Mouse (Mus musculus) myocyte (in vitro differentiated cells): Measurements from ENCODE around the gene Hoga1. TPM values are rescaled to one million over a fixed set of nuclear protein-coding genes. Genes with fewer than 3 reads are reported as not detected.

Source experiments
- H3K27me3 ChIP-seq: one replicate; pipeline ENCODE4 v1.6.1; 2011; ENCODE audit not compliant: control insufficient read depth, insufficient read depth, insufficient read length
- H3K36me3 ChIP-seq: one replicate; pipeline ENCODE4 v1.6.1; 2011; ENCODE audit not compliant: control insufficient read depth, insufficient read depth
- H3K4me2 ChIP-seq: one replicate; pipeline ENCODE4 v1.6.1; 2011; ENCODE audit warnings: low read depth, control low read depth
- H3K4me3 ChIP-seq: one replicate; pipeline ENCODE4 v1.5.1; 2011; ENCODE audit warnings: mild to moderate bottlenecking, control low read depth, moderate library complexity
- H3K79me2 ChIP-seq: one replicate; pipeline ENCODE4 v1.6.1; 2011; ENCODE audit not compliant: control insufficient read depth, insufficient read depth
- H3ac ChIP-seq: one replicate; pipeline ENCODE4 v1.6.1; 2011; ENCODE audit not compliant: control insufficient read depth, insufficient read length
- CEBPB ChIP-seq: IDR thresholded peaks from 2 replicates; pipeline ENCODE4 v1.6.1; 2011; ENCODE audit warnings: mild to moderate bottlenecking, moderate library complexity; ENCODE audit not compliant: poor library complexity, insufficient read depth, severe bottlenecking
- E2F4 ChIP-seq: IDR thresholded peaks from one replicate; pipeline ENCODE4 v1.6.1; 2011; ENCODE audit warnings: mild to moderate bottlenecking, control low read depth, moderate library complexity; ENCODE audit not compliant: insufficient read depth
- MAX ChIP-seq: IDR thresholded peaks from one replicate; pipeline ENCODE4 v1.6.1; 2011; ENCODE audit warnings: low read depth, mild to moderate bottlenecking, control low read depth
- MYOD1 ChIP-seq, 3 experiments: IDR thresholded peaks; one replicate each; pipeline ENCODE4 v1.6.1; 2011; ENCODE audit warnings: control low read depth in 2 of 3, low read depth in 2 of 3, mild to moderate bottlenecking in 2 of 3, moderate library complexity in 1 of 3; ENCODE audit not compliant: insufficient read length in 2 of 3, control insufficient read depth in 1 of 3
- MYOG ChIP-seq, 3 experiments: IDR thresholded peaks; one replicate each; pipeline ENCODE4 v1.6.1; 2011; ENCODE audit warnings: control low read depth in 2 of 3, low read depth in 2 of 3, mild to moderate bottlenecking in 2 of 3; ENCODE audit not compliant: insufficient read length in 2 of 3, control insufficient read depth in 1 of 3, insufficient read depth in 1 of 3
- POLR2A ChIP-seq: IDR thresholded peaks from one replicate; pipeline ENCODE4 v1.6.1; 2011; ENCODE audit warnings: low read depth, mild to moderate bottlenecking, control low read depth, moderate library complexity; ENCODE audit not compliant: insufficient read length
- POLR2AphosphoS2 ChIP-seq: IDR thresholded peaks from one replicate; pipeline ENCODE4 v1.6.1; 2011; ENCODE audit warnings: low read depth, control low read depth; ENCODE audit not compliant: insufficient read length
- REST ChIP-seq: IDR thresholded peaks from one replicate; pipeline ENCODE4 v1.6.1; 2011; ENCODE audit warnings: mild to moderate bottlenecking, control low read depth, moderate library complexity; ENCODE audit not compliant: insufficient read depth, insufficient read length
- SRF ChIP-seq: IDR thresholded peaks from one replicate; pipeline ENCODE4 v1.6.1; 2011; ENCODE audit warnings: low read depth; ENCODE audit not compliant: control insufficient read depth, insufficient read length
- TCF12 ChIP-seq: IDR thresholded peaks from one replicate; pipeline ENCODE4 v1.6.1; 2011; ENCODE audit warnings: mild to moderate bottlenecking, control low read depth; ENCODE audit not compliant: poor library complexity, insufficient read depth, severe bottlenecking
- TCF3 ChIP-seq: IDR thresholded peaks from one replicate; pipeline ENCODE4 v1.6.1; 2011; ENCODE audit warnings: low read depth, control low read depth; ENCODE audit not compliant: insufficient read length
- USF1 ChIP-seq: IDR thresholded peaks from one replicate; pipeline ENCODE4 v1.6.1; 2011; ENCODE audit warnings: low read depth, mild to moderate bottlenecking, control low read depth, moderate library complexity
- polyA plus RNA-seq: library from polyadenylated mRNA; unstranded; fragments of >200 nt; fragmentation: generic; extraction: Trizol; gene quantifications from one replicate; pipeline ENCODE4 v1.2.1, GENCODE M21; 2012; ENCODE audit warnings: missing spikeins

Gene Hoga1
- polyA plus RNA-seq, 1 experiment = 2.4 TPM

DNA sequence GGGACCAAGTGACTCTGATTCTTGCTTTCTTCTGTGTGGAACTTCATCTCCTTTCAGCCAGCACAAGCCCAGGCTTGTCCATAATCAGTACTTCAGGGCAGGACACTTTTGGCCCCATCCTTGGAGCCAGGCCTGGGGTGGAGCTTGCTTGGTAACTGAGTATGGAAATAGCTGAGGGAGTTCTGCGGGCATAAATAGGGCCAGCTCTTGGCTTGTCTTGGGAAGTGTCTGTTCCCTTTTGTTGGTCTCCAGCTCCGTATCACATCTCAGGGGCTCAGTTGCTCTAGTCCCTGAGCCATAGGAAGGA is 22.9 kb upstream of the Hoga1 start:
- no peaks in the 10 kb centered on the region for H3K36me3 ChIP-seq
- TF ChIP-seq SRF (no peak), USF1 (no peak), REST (no peak), MAX (no peak), CEBPB (no peak), TCF3 (no peak), POLR2AphosphoS2 (no peak), POLR2A (no peak), TCF12 (no peak), MYOD1 (IDR thresholded peaks at IDR 0.05; ENCODE audit: control insufficient read depth in 1 of 3, insufficient read length in 2 of 3, low read depth in 2 of 3) (no peak), MYOG (IDR thresholded peaks at IDR 0.05; ENCODE audit: control insufficient read depth in 1 of 3, insufficient read depth in 1 of 3, insufficient read length in 2 of 3, low read depth in 2 of 3) (no peak), E2F4 (no peak)

GRCm38 (mm10) chr19:42026158-42026557 is 19.3 kb upstream of the Hoga1 start:
- H3K79me2 ChIP-seq = peaks cover 91% of the 10 kb centered on the region
- H3K4me2 ChIP-seq = peak overlapping the region; percentile 31
- TF ChIP-seq POLR2AphosphoS2 = no peak
- TF ChIP-seq POLR2A = no peak
- TF ChIP-seq E2F4 = no peak
- TF ChIP-seq MYOG (IDR thresholded peaks at IDR 0.05; ENCODE audit: control insufficient read depth in 1 of 3, insufficient read depth in 1 of 3, insufficient read length in 2 of 3, low read depth in 2 of 3) = no peak
- TF ChIP-seq REST = no peak
- no peak for TF ChIP-seq SRF
- no peak for TF ChIP-seq TCF3
- no peak for TF ChIP-seq MYOD1 (IDR thresholded peaks at IDR 0.05; ENCODE audit: control insufficient read depth in 1 of 3, insufficient read length in 2 of 3, low read depth in 2 of 3)
- H3ac ChIP-seq = no peak overlapping the region
- no peak overlapping the region for H3K4me3 ChIP-seq
- H3K36me3 ChIP-seq = no peaks in the 10 kb centered on the region
- H3K27me3 ChIP-seq = no peaks in the 10 kb centered on the region

More for the DNA sequence above, 22.9 kb upstream of the Hoga1 start:
- no peaks in the 10 kb centered on the region for H3K27me3 ChIP-seq
- H3K4me2 ChIP-seq = peak overlapping the region; percentile 42
- H3K79me2 ChIP-seq = peaks cover 91% of the 10 kb centered on the region
- H3K4me3 ChIP-seq = no peak overlapping the region
- no peak overlapping the region for H3ac ChIP-seq

DNA sequence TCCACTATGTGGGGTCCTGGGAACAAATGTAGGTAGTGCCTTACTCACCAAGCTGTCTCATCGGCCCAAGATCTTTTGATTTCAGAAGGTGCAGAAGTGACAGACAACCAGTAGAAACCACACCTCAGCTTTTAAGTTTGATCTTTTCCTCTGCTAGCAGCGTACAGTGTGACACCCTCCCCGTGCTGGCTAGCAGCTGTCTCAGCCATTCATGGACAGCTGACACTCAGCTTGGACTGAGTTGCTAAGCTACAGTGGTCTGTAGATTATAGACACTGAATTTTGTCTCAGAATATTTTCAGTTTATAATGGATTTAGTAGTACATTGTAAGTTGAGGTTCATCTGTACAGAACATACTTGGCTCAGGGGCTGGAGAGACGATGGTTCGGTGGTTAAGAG is 14.3 kb upstream of the Hoga1 start:
- no peak overlapping the region for H3K4me3 ChIP-seq
- H3K36me3 ChIP-seq = peaks cover 15% of the 10 kb centered on the region
- H3K79me2 ChIP-seq = peaks cover 50% of the 10 kb centered on the region
- H3K27me3 ChIP-seq = no peaks in the 10 kb centered on the region
- TF ChIP-seq E2F4 (no peak), POLR2AphosphoS2 (peak; percentile 3), MYOG (IDR thresholded peaks at IDR 0.05; ENCODE audit: control insufficient read depth in 1 of 3, insufficient read depth in 1 of 3, insufficient read length in 2 of 3, low read depth in 2 of 3) (peak; percentile 62 to 91 (median 77)), USF1 (no peak), TCF3 (peak; percentile 76), CEBPB (no peak), REST (no peak), SRF (no peak), MAX (no peak), POLR2A (no peak), MYOD1 (IDR thresholded peaks at IDR 0.05; ENCODE audit: control insufficient read depth in 1 of 3, insufficient read length in 2 of 3, low read depth in 2 of 3) (peak; percentile 97 to 99 (median 98)), TCF12 (peak; percentile 64)
- H3K4me2 ChIP-seq = peak overlapping the region; percentile 25
- no peak overlapping the region for H3ac ChIP-seq

GRCm38 (mm10) chr19:42033611-42034010 is 11.8 kb upstream of the Hoga1 start:
- peaks cover 25% of the 10 kb centered on the region for H3K79me2 ChIP-seq
- H3K4me2 ChIP-seq = no peak overlapping the region
- H3K4me3 ChIP-seq = no peak overlapping the region
- H3K27me3 ChIP-seq = no peaks in the 10 kb centered on the region
- no peak overlapping the region for H3ac ChIP-seq
- peaks cover 15% of the 10 kb centered on the region for H3K36me3 ChIP-seq
- TF ChIP-seq E2F4 (no peak), POLR2A (no peak), USF1 (no peak), POLR2AphosphoS2 (no peak), TCF12 (no peak)

GRCm38 (mm10) chr19:42034146-42034775 is 11.1 kb upstream of the Hoga1 start:
- no peak for TF ChIP-seq MYOG (IDR thresholded peaks at IDR 0.05; ENCODE audit: control insufficient read depth in 1 of 3, insufficient read depth in 1 of 3, insufficient read length in 2 of 3, low read depth in 2 of 3)
- no peak for TF ChIP-seq E2F4
- TF ChIP-seq TCF12 = no peak
- TF ChIP-seq MYOD1 (IDR thresholded peaks at IDR 0.05; ENCODE audit: control insufficient read depth in 1 of 3, insufficient read length in 2 of 3, low read depth in 2 of 3) = no peak
- TF ChIP-seq REST = no peak
- TF ChIP-seq SRF = no peak
- TF ChIP-seq TCF3 = no peak
- TF ChIP-seq POLR2AphosphoS2 = no peak
- TF ChIP-seq USF1 = no peak
- TF ChIP-seq POLR2A = no peak
- TF ChIP-seq CEBPB = no peak

More at GRCm38 (mm10) chr19:42034146-42034775, 11.1 kb upstream of the Hoga1 start:
- H3K27me3 ChIP-seq = no peaks in the 10 kb centered on the region
- H3K36me3 ChIP-seq = peaks cover 15% of the 10 kb centered on the region
- peaks cover 19% of the 10 kb centered on the region for H3K79me2 ChIP-seq
- H3ac ChIP-seq = no peak overlapping the region
- H3K4me2 ChIP-seq = no peak overlapping the region
- no peak overlapping the region for H3K4me3 ChIP-seq
